Mouse (Mus musculus): ENCODE measurements around the gene Pml.

- TF ChIP-seq CTCF (IDR thresholded peaks at IDR 0.05; ENCODE audit: low read depth, low read length): peak; percentile 90
- no peak for TF ChIP-seq POLR2A (IDR thresholded peaks at IDR 0.05; ENCODE audit: insufficient read depth, low read length)
- no peak for TF ChIP-seq EP300 (IDR thresholded peaks at IDR 0.05; ENCODE audit: insufficient read depth, low read depth, low read length)
Observed at GRCm38 (mm10) chr9:58204448-58205000, 45.1 kb downstream of the Pml start.

All from ES-Bruce4 (cell line).